Mouse (Mus musculus): Measurements from ENCODE around the gene Gm21972.

DNA sequence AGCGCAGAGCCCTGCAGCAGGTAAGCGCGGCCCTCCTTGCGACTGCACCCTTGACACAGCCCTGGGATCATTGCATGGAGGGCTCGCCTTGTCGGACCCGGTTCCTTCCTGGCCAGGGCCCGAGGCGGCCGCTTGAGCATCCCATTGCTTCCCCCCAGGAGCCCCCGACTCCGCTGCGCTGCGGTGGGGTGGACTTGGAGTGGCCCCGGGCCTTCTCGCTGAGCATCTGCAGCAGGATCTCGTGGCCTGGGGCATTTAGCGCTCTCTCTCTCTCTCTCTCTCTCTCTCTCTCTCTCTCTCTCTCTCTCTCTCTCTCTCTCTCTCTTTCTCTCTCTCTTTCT, 21.4 kb downstream of the Gm21972 start:
- TF ChIP-seq POLR2A (IDR thresholded peaks at IDR 0.05; ENCODE audit: low read depth, low read length) (no peak), CTCF (IDR thresholded peaks at IDR 0.05; ENCODE audit: extremely low read depth, insufficient read length, insufficient replicate concordance, low read depth, low read length) (no peak)
